Mouse (Mus musculus): Measurements from ENCODE around the gene Svs1. TPM values are rescaled to one million over a fixed set of nuclear protein-coding genes. Genes with fewer than 3 reads are reported as not detected.

The Svs1 gene
- polyA plus RNA-seq (2012), result not detected in 2 replicates

GRCm38 (mm10) chr6:48986444-48986990 is at the start of gene Svs1:
TSS of gene Svs1 (plus strand) at chr6:48986861.

GRCm38 (mm10) chr6:48974663-48975062 is 12.0 kb upstream of the Svs1 start, which contains the start of gene Doxl2:
TSS of gene Doxl2 (plus strand) at chr6:48974963.

GRCm38 (mm10) chr6:49036275-49037267 is 49.9 kb downstream of the Svs1 start, which contains the start of gene Gpnmb:
TSS of gene Gpnmb (plus strand) at chr6:49036546.

Other genes with a start within 250 kb of the Svs1 start
- 6.1 and 12.2 TPM in 2 replicates for gene Gimap1, start 247.8 kb upstream of the Svs1 start, polyA plus RNA-seq (2012)
- 4.8 and 8.0 TPM in 2 replicates for gene Gimap5, start 240.7 kb upstream of the Svs1 start, polyA plus RNA-seq (2012)
- gene Gimap3, start 216.0 kb upstream of the Svs1 start, polyA plus RNA-seq (2012), result 1.8 and 2.2 TPM in 2 replicates
- gene Tmem176a, start 145.9 kb upstream of the Svs1 start, polyA plus RNA-seq (2012), result 87.0 and 113 TPM in 2 replicates
- gene Tmem176b, start 145.4 kb upstream of the Svs1 start, polyA plus RNA-seq (2012), result 57.5 and 63.3 TPM in 2 replicates
- gene Aoc1, start 114.0 kb upstream of the Svs1 start, polyA plus RNA-seq (2012), result 0.07 and 0.17 TPM in 2 replicates
- gene 1600015I10Rik, start 57.0 kb upstream of the Svs1 start, polyA plus RNA-seq (2012), result not detected in 2 replicates
- not detected in 2 replicates for gene Doxl2, start 11.9 kb upstream of the Svs1 start, polyA plus RNA-seq (2012)
- gene Gpnmb, start 49.7 kb downstream of the Svs1 start, polyA plus RNA-seq (2012), result 0.24 and 0.41 TPM in 2 replicates
- gene Malsu1, start 86.9 kb downstream of the Svs1 start, polyA plus RNA-seq (2012), result 26.0 and 28.6 TPM in 2 replicates
- 0.18 and 0.26 TPM in 2 replicates for gene Igf2bp3, start 228.1 kb downstream of the Svs1 start, polyA plus RNA-seq (2012)

Data from megakaryocyte-erythroid progenitor cell, adult 5 weeks (primary cell).